Mouse (Mus musculus) liver, adult 2 months (tissue): ENCODE data around the gene Dst.

Source experiments
- CTCF ChIP-seq: fragments of 200-500 bp; IDR thresholded peaks from 2 replicates; pipeline ENCODE4 v1.5.1; 2011; ENCODE audit warnings: low read depth, low read length, control low read depth
- POLR2A ChIP-seq: fragments of 200-500 bp; IDR thresholded peaks from 2 replicates; pipeline ENCODE4 v1.6.1; 2011; ENCODE audit warnings: low read length, control low read depth; ENCODE audit not compliant: insufficient read depth; ENCODE audit errors: extremely low read depth

GRCm38 (mm10) chr1:34011051-34011677 lies 103.1 kb downstream of the Dst start:
- TF ChIP-seq CTCF = peak; percentile 17; the same call in 1 of the 2 replicates
- TF ChIP-seq POLR2A = no peak
